Mouse (Mus musculus) regulatory T cell (primary cell): ENCODE data around the gene Maco1.
"Not testable (repeated sequence)": the region's sequence is repeated elsewhere in the genome, so short reads cannot be mapped to it uniquely, and the experiment has no call there.

Experiments used
- in situ Hi-C: fragments of 300-600 bp; cut with MboI, MseI; formaldehyde crosslinking; loops from one replicate; pipeline ENCODE4 v1.15.1; 2025; ENCODE audit warnings: high pct_unique_total_duplicates

Gene Maco1

DNA sequence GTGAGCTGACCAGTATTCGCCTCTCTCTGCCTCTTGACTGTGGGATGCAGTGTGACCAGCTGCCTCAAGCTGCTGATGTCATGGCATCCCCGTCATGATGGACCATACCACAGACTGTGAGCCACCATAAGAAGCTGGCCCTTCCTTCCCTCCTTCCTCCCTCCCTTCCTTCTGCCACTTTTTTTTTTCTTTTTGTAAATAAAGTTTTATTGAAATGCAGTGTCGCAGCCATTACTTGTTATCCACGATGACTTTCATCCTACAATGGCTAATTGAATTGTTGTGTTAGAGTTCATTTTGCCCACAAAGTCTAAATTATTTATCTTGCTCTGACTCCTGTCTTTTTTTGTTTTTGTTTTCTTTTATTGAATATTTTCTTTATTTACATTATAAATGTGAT lies 5.3 kb upstream of the Maco1 start:
- in situ Hi-C loops: no loop called here

DNA sequence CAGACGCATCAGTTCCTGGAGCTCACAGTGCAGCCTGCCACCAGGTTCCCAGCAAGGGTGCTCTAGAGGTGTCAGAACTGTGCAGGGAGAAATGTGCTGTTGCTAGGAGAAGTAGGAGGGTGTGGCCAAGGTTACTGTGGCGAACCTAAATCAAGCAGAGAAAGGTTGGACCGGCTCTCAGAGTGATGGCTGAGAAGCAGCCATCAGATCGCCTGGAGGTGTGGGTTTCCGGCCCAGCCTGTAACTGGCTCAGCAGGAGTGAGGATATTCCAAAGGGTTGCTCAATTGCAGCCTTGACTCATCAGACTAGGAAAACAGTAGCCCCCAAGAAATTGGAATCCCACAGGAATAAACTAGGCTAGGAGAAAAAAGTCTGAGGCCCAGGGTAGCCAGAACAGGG lies 3.4 kb upstream of the Maco1 start:
- in situ Hi-C loops: no loop called here

DNA sequence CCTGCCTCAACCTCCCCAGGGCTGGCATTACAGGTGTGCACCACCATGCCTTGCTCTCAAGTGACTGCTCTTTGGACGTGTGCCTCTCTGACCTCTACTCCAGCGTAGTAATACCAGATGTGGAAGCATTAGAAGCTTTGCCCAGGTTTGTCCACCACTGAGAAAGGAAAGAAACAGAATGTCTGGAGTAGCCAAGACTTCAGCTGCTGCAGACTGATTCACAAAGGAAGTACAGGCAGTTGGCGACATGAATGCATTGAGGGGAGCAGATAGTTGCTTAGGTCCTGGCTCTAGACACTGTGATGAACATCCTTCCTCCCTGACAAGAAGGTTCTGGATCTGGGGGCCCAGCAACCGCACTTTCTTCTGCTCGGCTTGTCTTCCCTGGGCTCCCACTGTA lies 2.9 kb upstream of the Maco1 start:
- in situ Hi-C loops: no loop called here

DNA sequence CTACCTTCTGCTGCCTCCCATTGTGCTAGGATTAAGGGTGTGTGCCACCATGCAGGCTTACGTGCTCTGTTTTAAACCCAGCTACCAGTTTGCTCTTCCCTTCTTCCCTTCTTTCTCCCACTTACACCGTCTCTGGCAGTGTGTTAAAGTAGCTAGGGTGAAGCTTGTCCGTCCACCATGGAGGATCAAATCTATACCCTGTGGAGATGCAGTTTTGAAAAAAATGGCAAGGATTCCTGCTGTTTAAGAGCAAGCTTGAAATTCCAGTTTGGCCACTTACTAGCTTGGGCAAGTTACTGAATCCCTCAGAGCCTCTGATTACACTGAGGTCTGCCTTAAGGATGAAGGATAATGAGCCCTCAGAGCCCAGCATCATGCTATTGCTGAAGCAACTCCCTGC lies 2.2 kb upstream of the Maco1 start:
- in situ Hi-C loops: no loop called here

DNA sequence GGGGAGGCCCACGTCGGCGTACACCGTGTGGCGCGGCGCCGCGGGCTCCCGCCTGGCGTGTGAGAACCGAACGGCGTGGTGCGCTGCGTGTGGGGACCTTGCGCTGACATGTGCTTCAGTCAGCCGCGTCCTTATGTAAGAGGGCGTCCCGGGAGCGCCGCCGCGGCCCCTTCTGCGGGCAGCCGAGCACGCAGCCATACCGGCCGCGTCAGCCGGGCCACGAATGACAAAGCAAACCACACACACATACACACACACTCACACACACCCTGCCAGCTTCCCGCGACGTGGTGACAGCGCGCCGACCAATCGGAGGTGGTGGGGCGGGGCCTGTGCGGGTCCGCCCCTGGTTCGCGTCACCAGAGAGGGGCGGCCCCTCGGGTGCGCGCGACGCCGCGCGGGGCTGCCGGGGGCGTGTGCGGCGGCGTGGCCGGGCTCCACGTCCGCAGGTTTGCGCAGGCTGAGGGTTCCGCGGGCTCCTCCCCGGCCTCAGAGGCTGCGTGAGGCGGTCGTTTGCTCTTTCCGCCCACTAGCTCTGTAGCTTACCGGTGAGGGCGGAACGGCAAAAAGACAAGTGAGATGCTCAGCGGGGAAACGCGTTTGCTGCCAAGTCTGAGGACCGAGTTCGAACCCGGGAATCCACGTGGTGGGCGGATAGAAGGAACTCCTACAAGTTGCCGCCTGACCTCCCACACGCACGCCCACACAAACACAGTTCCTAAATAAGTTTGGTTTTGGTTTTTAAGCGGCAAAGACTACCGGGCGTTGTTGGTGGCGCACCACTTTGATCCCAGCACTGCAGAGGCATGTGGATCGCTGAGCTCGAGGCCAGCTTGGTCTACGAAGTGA lies 716 bp upstream of the Maco1 start:
- in situ Hi-C loops: no loop called here

DNA sequence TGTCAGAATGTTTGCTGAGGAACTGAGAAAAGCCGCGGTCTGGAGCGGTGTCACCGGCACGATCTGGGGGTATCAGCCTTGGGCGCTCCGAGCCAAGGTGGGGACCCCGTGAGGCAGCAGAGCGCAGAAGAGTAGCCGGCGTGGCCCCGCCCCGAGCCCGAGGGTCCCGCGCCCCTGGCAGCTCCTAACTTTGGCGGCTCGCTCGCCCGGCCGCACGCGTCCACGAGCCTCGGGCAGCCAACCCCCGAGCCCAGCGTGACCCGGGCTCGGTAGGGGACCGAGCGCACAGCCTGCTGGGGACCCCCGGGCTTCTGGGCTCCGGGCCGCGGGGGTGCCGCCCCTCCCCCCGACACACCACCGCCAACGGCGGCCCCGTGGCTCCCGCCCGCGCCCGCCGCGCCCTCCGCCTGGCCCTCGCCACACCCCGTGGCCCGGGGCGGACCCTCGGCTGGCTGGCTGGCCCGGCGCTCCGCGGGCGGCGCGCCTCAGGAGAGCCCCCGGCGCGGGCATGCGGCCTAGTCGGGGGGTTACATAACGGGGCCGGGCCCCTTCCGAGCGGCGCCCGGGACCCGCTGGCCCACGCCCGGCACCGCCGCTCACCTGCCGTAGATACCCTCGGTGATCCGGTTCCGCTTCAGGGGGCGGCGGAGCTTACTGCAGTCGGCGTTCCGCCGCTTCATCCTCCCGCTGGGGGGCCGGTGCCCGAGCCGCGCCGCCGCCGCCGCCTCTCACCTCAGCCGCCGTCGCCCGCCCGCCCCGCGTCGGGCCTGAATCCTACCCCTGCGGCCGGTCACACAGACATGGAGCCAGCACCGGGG lies 498 bp downstream of the Maco1 start:
- in situ Hi-C loops: no loop called here

DNA sequence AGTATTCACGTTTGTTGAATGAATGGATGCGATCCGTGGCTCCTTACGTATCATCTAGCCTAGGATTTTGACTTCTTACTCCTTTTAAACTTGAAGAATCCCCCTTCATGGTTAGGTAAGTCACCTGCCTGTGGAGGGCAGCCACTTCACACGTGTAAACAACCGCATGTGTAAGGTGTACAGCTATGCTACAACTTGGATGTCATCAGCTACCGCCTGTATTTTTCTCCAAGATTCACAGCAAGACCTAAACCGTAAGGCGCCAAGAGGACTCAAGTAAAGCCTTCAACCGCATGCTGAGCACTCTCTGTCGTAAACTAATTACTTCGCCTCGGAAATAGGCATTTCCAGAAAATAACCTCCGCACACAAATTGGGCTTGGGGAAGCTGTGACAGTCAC lies 1.3 kb downstream of the Maco1 start:
- in situ Hi-C loops: no loop called here

DNA sequence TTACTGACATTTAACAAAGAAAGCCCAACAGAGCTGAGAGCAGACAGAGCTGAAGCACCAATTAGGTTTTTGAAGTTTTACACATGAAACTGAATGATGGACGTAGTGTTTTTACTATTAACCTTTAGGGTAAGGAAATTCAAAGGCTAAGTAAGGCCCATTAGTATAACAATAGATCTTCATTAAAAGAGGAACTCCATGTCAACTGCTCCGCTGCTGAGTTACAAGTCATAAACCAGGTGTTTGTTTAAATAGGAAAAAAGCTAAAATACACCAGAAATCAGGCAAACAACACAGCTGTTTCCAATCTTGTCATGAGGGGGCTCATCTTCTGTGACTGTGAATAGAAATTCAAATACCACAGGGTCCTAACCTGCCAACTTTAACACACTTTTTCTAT lies 1.9 kb downstream of the Maco1 start:
- in situ Hi-C loops: no loop called here

DNA sequence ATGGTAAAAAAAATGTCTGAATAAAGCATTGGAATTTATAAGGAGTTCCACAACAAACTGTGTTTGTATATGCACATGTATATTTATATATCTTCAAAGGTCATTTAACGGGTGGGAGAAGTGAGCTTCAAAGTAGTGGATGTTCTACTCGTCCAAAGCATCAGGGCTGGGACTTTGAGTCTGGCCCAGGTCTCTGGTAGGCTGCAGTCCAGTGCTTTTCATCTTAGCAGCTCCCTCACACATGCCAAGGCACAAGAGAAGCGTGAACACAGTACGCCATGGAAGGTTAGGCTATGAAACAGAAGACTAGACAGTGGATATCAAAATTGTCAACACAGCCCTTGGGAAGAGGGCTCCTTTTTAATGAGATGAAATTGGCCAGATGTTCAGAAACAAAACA lies 2.6 kb downstream of the Maco1 start:
- in situ Hi-C loops: no loop called here

DNA sequence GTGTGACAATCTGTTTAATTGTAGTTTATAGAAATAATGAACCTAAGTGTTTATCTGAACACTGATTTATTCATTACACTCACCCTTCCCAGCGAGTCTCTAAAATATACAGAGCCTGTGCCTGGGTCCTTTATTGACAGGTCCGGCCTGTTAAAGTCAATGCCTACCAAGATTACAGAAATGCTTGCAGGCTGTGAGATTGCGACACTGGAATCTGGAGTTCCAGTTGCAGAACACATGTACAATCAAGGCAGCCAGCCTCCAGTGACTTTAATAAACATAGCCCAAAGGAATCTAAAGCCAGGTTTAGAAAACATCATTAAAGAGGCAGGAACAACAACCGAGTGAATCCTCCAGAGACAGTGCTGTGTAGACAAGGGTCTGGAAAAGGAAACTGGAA lies 5.6 kb downstream of the Maco1 start:
- in situ Hi-C loops: no loop called here

DNA sequence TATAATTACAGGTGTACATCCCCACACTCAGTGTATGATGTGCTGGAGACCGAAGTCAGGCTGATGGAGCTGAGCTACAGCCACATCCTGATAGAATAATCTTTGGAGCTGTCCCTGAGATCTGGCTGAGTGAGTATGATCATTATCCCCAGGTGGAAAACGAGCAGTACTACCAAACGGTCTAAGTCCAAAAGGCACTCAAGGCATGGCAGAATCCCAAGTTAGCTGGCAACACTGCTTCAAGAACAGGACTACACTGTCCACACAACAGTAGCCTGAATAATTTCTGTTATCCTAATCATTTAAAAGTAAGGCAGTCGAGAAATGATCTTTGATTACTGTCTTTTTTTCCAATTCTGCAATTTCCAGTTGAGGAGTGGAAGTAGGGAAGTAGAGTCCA lies 9.6 kb downstream of the Maco1 start:
- in situ Hi-C loops: no loop called here

DNA sequence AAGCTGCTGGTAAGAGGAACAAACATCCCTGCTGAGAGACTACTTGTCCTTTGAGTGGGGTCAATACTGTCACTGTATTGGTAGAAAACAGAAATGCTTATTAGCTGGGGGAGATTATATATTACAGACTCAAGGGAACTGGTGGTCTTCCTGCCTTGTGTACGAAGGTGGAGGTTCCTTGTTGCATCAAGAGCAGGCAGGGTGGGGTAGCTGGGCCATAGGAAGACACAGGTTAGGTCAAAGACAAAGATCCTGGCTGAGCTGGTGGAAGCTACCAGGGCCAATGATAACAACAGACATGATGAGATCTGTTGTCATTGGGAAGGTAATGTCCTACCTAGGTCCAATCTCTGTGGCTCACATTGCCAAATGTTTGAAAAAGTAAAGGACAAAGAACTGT lies 12.9 kb downstream of the Maco1 start:
- in situ Hi-C loops: no loop called here

DNA sequence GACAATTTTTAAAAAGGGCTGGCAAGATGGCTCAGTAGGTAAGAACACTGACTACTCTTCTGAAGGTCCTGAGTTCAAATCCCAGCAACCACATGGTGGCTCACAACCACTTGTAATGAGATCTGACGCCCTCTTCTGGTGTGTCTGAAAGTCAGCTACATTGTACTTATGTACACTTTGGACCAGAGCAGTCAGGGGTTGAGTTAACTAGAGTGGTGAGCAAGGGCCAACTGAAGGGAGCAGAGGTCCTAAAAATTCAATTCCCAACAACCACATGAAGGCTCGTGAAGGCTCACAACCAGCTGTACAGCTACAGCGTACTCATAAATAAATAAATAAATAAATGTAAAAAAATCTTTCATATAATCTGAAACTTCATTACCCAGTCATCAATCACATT lies 14.4 kb downstream of the Maco1 start:
- in situ Hi-C loops: not testable (repeated sequence)

DNA sequence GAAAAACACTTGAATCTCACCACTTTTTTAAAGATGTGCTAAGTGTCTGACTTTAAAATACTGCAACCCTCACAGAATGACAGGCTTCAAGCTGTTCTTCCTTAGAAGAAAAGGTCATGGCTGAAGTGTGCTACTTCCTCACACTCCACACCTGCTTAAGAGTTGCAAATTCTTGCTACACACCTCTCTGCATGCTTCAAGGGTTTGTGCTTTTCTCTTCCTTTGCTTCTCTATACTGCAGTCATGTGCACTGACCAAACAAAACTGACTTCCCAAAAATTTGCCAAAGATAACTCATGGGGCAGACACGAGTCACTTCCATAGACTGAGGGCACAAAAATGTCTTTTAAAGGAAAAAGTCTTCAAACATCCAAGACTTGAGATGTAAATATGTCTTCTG lies 14.9 kb downstream of the Maco1 start:
- in situ Hi-C loops: no loop called here

DNA sequence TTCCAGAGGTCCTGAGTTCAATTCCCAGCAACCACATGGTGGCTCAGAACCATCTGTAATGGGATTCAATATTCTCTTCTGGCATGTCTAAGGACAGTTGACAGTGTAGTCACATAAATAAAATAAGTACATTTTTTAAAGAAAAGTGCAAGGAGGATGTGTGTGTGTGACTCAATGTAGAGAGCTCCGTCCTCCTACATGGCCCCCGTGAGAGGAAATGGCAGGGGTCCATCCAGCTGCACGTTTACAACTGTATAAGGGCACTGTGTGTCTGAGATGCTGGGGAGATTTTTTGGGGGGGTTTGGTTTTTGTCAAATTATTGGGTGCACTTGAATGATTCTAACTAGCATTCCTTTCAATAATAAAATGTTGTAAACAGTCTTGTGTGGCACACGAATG lies 17.7 kb downstream of the Maco1 start:
- in situ Hi-C loops: no loop called here

DNA sequence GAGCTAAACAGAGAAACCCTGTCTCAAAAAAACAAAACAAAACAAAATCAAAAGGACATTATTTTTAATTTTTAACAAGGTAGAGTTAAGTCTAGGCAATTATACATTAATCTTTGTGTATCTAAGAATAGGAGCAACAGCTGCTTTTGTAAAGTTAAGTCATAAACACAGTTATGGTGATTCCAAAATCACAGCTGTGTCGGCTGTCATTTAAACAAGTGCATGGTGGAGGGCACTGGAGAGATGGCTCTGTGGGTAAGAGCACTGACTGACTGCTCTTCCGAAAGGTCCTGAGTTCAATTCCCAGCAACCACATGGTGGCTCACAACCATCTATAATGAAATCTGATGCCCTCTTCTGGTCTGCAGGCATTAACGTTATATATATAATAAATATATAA lies 21.2 kb downstream of the Maco1 start:
- in situ Hi-C loops: no loop called here

DNA sequence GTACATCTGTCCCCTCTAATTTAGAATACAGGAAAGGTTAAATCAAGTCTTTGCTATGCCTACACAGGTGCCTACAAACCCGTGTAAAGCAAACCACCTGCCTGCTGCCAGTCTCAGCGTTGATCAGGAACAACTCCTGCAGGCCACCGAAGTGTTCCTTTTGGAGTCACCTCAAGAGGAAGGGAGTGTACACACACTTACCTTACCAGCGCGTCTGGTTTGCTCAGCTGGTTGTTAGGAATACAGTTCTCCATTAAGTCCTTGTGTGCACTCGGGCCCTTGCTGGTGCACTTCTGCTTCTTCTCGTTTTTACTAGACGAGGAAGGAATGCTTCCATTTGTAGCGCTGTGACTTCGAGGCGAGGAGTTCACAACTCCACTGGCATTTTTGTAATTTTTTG lies 25.3 kb downstream of the Maco1 start:
- in situ Hi-C loops: no loop called here

DNA sequence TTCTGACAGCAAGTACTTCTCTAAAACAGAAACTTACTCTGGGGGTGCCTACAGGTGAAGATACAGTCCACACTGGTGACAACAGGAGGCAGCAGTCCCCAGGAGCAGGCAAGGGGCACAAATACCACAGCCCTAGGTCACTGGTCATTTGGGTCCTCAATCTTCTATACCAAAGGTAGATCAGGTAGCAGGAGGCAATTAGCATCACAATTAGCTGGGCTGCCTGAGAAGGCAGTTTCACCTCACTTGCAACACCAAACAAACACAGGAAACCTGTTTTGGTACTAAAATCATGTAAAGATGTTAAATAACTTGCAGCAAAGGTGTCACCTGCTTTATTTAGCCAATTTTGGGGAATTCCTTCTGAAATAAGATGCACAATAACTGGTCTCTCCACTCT lies 26.8 kb downstream of the Maco1 start:
- in situ Hi-C loops: no loop called here

DNA sequence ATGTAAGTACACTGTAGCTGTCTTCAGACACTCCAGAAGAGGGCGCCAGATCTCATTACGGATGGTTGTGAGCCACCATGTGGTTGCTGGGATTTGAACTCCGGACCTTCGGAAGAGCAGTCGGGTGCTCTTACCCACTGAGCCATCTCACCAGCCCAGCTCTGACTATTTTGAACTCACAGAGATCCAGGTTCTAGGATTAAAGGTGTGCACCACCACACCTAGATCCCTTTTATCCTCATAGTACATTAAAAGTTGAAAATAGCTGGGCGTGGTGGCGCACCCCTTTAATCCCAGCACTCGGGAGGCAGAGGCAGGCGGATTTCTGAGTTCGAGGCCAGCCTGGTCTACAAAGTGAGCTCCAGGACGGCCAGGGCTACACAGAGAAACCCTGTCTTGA lies 27.3 kb downstream of the Maco1 start:
- in situ Hi-C loops: not testable (repeated sequence)

DNA sequence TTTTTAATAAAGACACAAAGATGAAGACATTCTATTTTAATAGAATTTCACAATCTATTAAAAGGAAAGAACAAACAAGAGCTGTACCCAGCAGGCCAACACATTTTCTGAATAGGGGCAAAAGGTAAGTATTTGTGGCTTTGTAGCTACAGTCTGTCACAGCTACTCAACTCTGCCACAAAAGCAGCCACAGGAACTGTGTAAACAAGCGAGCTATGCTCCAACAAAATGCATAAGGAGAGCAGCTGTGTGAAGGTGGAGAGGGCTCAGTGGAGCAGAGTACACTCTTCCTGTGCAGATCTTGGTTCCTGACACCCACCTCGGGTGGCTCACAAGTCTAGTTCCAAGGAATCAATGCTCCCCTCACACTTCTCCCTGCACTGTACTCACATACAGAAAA lies 29.6 kb downstream of the Maco1 start:
- in situ Hi-C loops: no loop called here

DNA sequence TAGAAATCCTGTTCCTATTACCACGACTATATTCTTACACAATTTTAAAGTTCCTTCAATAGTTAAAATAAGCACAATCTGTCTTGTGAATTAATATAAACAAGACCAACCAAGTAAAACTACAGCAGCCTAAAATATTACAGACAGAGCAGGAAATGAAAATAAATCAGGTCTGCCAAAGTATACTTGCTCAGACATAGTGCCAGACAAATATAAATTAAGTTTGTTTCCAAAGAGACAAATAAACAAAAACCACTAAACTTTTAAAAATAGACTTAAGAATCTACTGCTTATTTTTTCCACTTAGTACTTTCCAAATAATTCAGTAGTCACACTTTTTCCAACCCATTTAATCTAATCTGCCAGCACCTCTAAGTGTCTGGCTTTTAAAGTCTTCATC lies 32.1 kb downstream of the Maco1 start:
- in situ Hi-C loops: no loop called here

DNA sequence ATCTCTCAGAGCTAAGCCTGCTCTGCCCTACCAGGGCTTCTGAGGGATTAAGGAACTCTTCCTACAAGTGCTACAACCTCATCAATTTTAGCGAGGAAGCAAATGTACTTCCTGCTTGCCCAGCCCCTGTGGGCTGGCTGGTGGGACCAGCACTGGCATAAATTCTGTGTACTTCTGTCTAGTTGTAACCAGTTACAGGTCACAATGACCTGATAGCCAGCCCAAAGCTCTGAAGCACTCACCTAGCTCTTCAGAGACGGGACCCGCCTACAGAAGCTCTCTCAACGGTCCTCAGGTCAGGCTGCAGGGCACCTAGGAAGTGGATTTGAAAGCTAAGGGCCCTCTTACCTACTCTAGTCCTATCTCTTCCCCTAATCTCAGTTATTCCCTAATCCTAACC lies 35.4 kb downstream of the Maco1 start:
- in situ Hi-C loops: no loop called here

DNA sequence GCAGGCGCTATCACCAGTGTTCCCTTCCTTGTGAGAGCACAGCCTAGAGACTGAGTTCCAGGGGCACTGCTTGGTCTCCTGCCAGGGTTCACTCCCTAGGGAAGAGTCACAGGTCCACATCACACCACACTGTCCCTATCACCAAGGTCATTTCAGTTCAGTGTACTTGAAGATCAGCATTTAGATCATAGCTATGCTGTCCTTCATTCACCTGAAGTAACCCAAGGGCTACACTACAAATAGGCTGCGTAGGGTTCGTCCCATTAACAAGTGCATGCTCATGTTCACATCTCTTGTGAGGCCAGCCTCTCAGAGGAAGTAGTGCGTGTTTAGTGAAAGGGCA lies 38.9 kb downstream of the Maco1 start:
- in situ Hi-C loops: no loop called here
